Mouse (Mus musculus): ENCODE measurements around the gene Epop. TPM values are rescaled to one million over a fixed set of nuclear protein-coding genes. Genes with fewer than 3 reads are reported as not detected.

Epop gene
- 0.35 and 0.96 TPM in 2 replicates for polyA plus RNA-seq (2015; fragmentation: Nextera tagmentation; extraction: Ambion mirVana)

DNA sequence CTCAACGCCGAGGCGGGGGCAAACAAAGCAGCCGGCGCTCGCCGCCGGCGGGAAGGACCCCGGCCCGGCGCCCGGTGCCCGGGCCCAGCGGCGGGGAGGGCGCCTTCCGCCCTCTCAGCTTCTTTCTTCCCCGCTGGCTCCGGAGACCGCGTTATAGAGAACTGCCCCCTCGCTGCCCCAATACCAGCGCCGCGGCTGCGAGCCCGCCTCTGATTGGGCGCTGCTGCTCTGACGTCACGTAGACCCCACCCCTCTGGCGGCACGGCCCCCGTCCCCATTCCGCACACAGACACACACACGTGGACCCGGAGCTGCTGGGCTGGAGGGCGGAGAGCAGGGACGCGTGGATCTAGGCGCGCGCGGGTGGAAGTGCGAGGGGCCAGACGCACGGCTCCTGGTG lies at the start of gene Epop:
TSS of gene Epop (minus strand) at position 127 of the 400 bp plus-strand sequence.

DNA sequence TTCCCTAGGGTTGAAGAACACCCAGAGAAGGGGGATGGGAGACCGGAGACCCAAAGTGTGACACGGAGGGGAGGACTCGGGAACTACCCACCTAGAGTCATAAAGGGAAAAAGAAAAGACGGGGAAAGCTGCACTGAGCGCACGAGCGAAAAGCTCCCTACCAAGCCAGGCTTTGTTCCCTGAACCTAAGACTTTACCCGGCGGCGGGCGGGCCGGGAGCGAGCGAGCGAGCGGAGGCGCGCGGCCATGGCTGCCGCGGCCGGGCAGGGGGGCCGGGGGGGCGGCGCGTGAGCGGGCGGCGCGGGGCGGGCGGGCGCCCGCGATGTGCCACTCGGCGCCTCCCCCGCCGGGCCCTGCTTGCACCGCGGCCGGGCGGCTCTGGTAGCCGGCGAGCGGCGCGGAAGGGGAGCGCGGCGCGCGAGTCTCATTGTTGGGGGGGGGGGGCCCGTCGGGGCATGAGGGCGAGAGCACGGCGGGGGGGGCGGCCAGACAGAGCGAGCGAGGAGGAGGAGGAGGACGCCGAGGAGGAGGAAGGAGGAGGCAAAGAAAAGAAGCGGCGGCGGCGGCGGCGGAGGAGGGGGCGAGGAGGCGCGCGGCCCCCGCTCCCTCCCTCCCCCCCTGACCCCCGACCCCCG lies 33.5 kb upstream of the Epop start, which contains the start of gene Mllt6:
TSS of gene Mllt6 (plus strand) at position 522 of the 635 bp plus-strand sequence.

Other genes starting within 250 kb of the Epop start
- gene Arhgap23, start 214.2 kb downstream of the Epop start, polyA plus RNA-seq (2015; fragmentation: Nextera tagmentation; extraction: Ambion mirVana), result 14.7 and 15.7 TPM in 2 replicates
- gene 4933428G20Rik, start 129.4 kb downstream of the Epop start, polyA plus RNA-seq (2015; fragmentation: Nextera tagmentation; extraction: Ambion mirVana), result 1.8 and 2.1 TPM in 2 replicates
- gene Srcin1, start 53.5 kb downstream of the Epop start, polyA plus RNA-seq (2015; fragmentation: Nextera tagmentation; extraction: Ambion mirVana), result 0.05 and 0.06 TPM in 2 replicates
- 0.85 and 1.2 TPM in 2 replicates for gene Mllt6, start 33.7 kb upstream of the Epop start, polyA plus RNA-seq (2015; fragmentation: Nextera tagmentation; extraction: Ambion mirVana)
- 7.7 and 10.7 TPM in 2 replicates for gene Cisd3, start 56.1 kb upstream of the Epop start, polyA plus RNA-seq (2015; fragmentation: Nextera tagmentation; extraction: Ambion mirVana)
- 3.3 and 4.8 TPM in 2 replicates for gene Pcgf2, start 70.8 kb upstream of the Epop start, polyA plus RNA-seq (2015; fragmentation: Nextera tagmentation; extraction: Ambion mirVana)
- gene Psmb3, start 73.7 kb upstream of the Epop start, polyA plus RNA-seq (2015; fragmentation: Nextera tagmentation; extraction: Ambion mirVana), result 399 and 419 TPM in 2 replicates
- 1.4 and 1.9 TPM in 2 replicates for gene Pip4k2b, start 115.0 kb upstream of the Epop start, polyA plus RNA-seq (2015; fragmentation: Nextera tagmentation; extraction: Ambion mirVana)
- 10.5 and 11.9 TPM in 2 replicates for gene Cwc25, start 136.9 kb upstream of the Epop start, polyA plus RNA-seq (2015; fragmentation: Nextera tagmentation; extraction: Ambion mirVana)
- 0.35 TPM in 1 of 2 replicates, not detected in the other for gene 1700001P01Rik, start 146.2 kb upstream of the Epop start, polyA plus RNA-seq (2015; fragmentation: Nextera tagmentation; extraction: Ambion mirVana)
- 699 and 705 TPM in 2 replicates for gene Rpl23, start 152.7 kb upstream of the Epop start, polyA plus RNA-seq (2015; fragmentation: Nextera tagmentation; extraction: Ambion mirVana)
- 34.4 and 47.2 TPM in 2 replicates for gene Lasp1, start 169.3 kb upstream of the Epop start, polyA plus RNA-seq (2015; fragmentation: Nextera tagmentation; extraction: Ambion mirVana)
- gene B230217C12Rik, start 211.1 kb upstream of the Epop start, polyA plus RNA-seq (2015; fragmentation: Nextera tagmentation; extraction: Ambion mirVana), result 0.64 and 0.91 TPM in 2 replicates

Data from spleen, postnatal 0 days (tissue).